Mouse (Mus musculus) cortical plate, adult 2 months (tissue): ENCODE measurements around the gene Zfp768. TPM values are rescaled to one million over a fixed set of nuclear protein-coding genes. Genes with fewer than 3 reads are reported as not detected.

Experiments used
- H3K27ac ChIP-seq: fragments of 200-500 bp; 2 replicates; pipeline ENCODE4 v1.5.1; 2012; ENCODE audit warnings: low read length, control low read depth, inconsistent platforms; ENCODE audit not compliant: insufficient read depth
- H3K4me1 ChIP-seq: fragments of 200-500 bp; 2 replicates; pipeline ENCODE4 v1.6.1; 2011; ENCODE audit warnings: low read length; ENCODE audit not compliant: control insufficient read depth, insufficient read depth
- H3K4me3 ChIP-seq: fragments of 200-500 bp; 2 replicates; pipeline ENCODE4 v1.5.1; 2011; ENCODE audit warnings: mild to moderate bottlenecking, low read length, control low read depth; ENCODE audit not compliant: insufficient read depth
- CTCF ChIP-seq: fragments of 200-500 bp; IDR thresholded peaks from 2 replicates; pipeline ENCODE4 v1.5.1; 2011; ENCODE audit warnings: mild to moderate bottlenecking, control low read depth, low read length; ENCODE audit not compliant: insufficient read depth; ENCODE audit errors: extremely low read depth
- POLR2A ChIP-seq: fragments of 200-500 bp; IDR thresholded peaks from 2 replicates; pipeline ENCODE4 v1.6.1; 2011; ENCODE audit warnings: mild to moderate bottlenecking, low read length, control low read depth; ENCODE audit not compliant: insufficient read depth; ENCODE audit errors: extremely low read depth
- polyA plus RNA-seq: library from polyadenylated mRNA; depleted of rRNA; stranded (reverse); fragments of >200 nt; gene quantifications from 2 replicates; pipeline ENCODE4 v1.2.3, GENCODE M21; 2012; rRNA removed

Gene Zfp768
- polyA plus RNA-seq, 1 experiment = 14.6 TPM

DNA sequence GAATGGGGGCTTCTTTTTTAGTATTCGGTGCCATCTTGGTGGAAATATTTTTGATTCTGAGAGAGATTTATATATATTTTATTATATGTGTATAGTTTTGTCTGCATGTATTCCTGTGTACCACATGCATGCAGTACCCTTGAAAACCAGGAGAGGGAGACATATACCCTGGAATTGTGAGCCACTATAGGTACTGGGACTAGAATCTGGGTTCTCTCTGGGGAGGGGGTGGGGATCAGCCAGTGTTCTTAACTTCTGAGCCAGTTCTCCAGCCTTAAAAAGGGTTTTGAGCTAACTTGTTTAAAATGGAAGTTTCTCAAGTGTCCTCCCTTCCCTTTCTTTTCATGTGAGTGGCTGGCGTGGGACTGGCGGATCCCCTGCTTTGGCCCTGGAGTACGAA lies 36.5 kb downstream of the Zfp768 start:
- no peak overlapping the region for H3K27ac ChIP-seq
- no peaks in the 10 kb centered on the region for H3K4me1 ChIP-seq
- TF ChIP-seq POLR2A (no peak), CTCF (peak; percentile 57)
- H3K4me3 ChIP-seq = no peak overlapping the region

DNA sequence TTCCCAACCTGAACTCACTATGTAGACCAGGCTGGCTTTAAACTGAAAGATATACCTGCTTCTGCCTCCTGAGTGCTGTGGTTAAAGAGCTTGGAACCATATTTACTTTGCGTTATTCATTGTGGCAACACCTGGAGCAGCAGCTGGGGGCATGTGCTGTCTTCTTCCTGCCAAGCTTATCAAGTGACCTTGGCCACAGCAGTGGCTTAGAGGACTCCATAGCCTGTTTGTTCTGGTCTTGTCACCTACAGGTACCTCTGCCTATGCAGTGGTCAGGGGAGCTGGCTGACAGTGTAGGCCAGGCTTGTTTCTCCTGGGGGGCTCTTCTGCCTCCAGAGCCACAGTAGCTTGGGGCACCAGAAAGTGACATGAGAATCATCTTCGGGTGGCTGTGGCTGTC lies 37.0 kb downstream of the Zfp768 start:
- no peak overlapping the region for H3K4me3 ChIP-seq
- TF ChIP-seq CTCF (no peak), POLR2A (no peak)
- H3K4me1 ChIP-seq = no peaks in the 10 kb centered on the region
- no peak overlapping the region for H3K27ac ChIP-seq

DNA sequence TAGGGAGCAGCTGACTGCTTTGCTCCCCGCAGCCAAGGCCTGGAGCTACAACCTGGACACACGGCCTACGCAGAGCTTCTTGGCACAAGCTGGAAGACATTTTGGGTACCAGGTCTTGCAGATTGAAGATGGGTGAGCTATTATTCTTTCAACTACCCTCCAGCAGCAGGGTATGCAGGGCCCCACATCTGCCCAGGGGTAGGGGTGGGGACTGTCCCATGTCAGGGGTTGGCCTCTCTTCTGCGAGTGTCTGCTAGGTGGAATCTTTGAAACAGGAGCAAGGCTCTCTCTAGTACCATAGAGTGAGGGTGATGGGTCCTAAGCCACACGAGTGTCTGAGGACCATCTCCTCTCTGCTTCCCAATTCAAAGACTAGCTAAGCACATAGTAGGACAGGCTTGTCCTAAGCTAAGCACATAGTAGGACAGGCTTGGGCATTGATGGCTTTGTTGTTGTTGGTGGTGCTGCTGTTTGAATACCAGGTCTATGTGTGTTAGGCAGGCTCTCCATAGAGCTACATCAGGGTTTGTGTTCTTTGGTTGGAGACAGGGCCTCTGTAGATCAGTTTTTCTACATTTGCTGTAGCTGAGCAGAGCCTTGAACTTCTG lies 47.7 kb downstream of the Zfp768 start:
- Histone ChIP-seq H3K4me3 (no peak overlapping the region), H3K4me1 (no peaks in the 10 kb centered on the region), H3K27ac (no peak overlapping the region)
- TF ChIP-seq POLR2A (no peak), CTCF (no peak)

DNA sequence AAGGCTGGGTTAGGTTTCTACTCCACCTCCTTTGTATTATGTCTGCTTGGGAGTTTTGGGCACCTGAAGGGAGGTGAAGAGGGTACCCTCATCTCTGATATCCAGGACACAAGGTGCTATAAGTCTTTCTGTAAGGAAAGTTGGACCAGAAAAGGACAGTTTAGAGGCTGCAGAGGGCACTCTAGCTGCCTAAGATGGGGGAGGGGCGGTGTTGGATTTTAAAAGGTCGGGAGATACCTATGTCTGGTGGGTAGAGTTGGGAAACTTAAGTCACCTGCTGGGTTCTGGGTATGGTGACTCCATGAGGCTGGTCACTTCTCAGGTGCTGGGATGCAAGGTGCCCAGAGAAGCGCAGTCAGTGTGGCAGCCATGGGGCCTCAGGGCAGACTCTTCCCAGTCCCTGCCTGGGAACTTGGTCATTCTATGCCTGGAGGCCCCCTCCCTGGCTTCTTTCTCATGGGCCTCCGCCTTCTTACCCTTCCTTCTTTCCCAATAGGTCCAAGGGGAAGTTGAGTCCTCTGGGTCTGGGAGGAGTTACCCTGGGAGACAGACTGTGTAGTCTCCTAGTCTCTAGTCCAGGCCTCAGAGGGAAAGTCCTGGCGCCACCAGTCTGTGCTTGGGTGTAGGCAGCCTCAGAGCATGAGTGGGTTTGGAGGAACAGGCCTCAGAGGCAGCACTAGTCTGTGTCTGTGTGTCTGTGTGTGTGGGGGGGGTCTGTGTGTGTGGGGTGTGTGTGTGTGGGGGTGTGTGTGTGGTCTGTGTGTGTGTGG lies 48.4 kb downstream of the Zfp768 start:
- Histone ChIP-seq H3K4me3 (no peak overlapping the region), H3K27ac (no peak overlapping the region), H3K4me1 (no peaks in the 10 kb centered on the region)
- TF ChIP-seq POLR2A (no peak), CTCF (no peak)

DNA sequence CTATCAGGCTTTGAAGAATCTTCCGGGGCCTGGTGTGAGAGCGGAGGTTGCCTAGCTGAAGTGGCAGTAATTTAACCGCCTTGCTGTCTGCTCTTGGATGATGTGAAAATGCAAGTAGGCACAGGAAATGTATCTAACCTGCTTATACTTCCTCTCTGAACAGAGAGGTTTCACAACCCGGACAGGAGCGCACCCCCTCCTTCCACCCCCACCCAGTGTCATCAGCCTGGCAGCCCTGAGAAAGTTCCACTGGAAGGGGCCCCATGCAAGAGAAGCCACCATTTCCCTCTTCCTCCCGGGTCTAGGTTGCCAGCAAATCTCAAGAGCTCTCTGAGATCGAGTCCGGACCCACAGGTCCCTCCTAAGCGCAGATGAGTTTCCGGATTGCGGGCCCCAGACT lies 49.3 kb downstream of the Zfp768 start, which contains the start of gene Itgal:
Itgal (plus strand) TSS at position 163 of the 400 bp plus-strand sequence.
- TF ChIP-seq CTCF = no peak
- TF ChIP-seq POLR2A = no peak
- Histone ChIP-seq H3K4me3 (no peak within 1 kb of the TSS), H3K4me1 (no peaks in the 10 kb centered on the region), H3K27ac (no peak within 1 kb of the TSS)

Other genes starting within 250 kb of the Zfp768 start
- gene Qprt, start 223.4 kb downstream of the Zfp768 start, polyA plus RNA-seq = 0.74 and 0.77 TPM in 2 replicates
- gene Spn, start 207.8 kb downstream of the Zfp768 start, polyA plus RNA-seq = 0.15 and 0.19 TPM in 2 replicates
- gene Cd2bp2, start 149.5 kb downstream of the Zfp768 start, polyA plus RNA-seq = 85.0 and 99.3 TPM in 2 replicates
- gene Tbc1d10b, start 137.1 kb downstream of the Zfp768 start, polyA plus RNA-seq = 70.4 and 76.0 TPM in 2 replicates
- 2.0 and 2.2 TPM in 2 replicates for gene Mylpf, start 136.7 kb downstream of the Zfp768 start, polyA plus RNA-seq
- gene Zfp553, start 112.5 kb downstream of the Zfp768 start, polyA plus RNA-seq = 13.5 and 15.5 TPM in 2 replicates
- gene Sept1, start 112.5 kb downstream of the Zfp768 start, polyA plus RNA-seq = 9.2 and 10.4 TPM in 2 replicates
- 109 and 110 TPM in 2 replicates for gene Zfp771, start 101.3 kb downstream of the Zfp768 start, polyA plus RNA-seq
- gene Dctpp1, start 84.9 kb downstream of the Zfp768 start, polyA plus RNA-seq = 33.0 and 37.4 TPM in 2 replicates
- gene Sephs2, start 71.5 kb downstream of the Zfp768 start, polyA plus RNA-seq = 26.2 and 27.5 TPM in 2 replicates
- 1.1 and 1.3 TPM in 2 replicates for gene Itgal, start 49.3 kb downstream of the Zfp768 start, polyA plus RNA-seq
- 5.2 and 5.5 TPM in 2 replicates for gene Zfp747, start 30.5 kb upstream of the Zfp768 start, polyA plus RNA-seq
- gene 9130019O22Rik, start 41.6 kb upstream of the Zfp768 start, polyA plus RNA-seq = 2.7 TPM in 2 replicates
- gene E430018J23Rik, start 48.0 kb upstream of the Zfp768 start, polyA plus RNA-seq = 5.4 and 8.3 TPM in 2 replicates
- 3.4 and 3.9 TPM in 2 replicates for gene Zfp764, start 61.2 kb upstream of the Zfp768 start, polyA plus RNA-seq
- gene Zfp688, start 76.5 kb upstream of the Zfp768 start, polyA plus RNA-seq = 19.2 and 19.3 TPM in 2 replicates
- gene Zfp689, start 103.6 kb upstream of the Zfp768 start, polyA plus RNA-seq = 5.3 and 5.8 TPM in 2 replicates
- gene Prr14, start 114.0 kb upstream of the Zfp768 start, polyA plus RNA-seq = 44.0 and 44.8 TPM in 2 replicates
- 26.6 and 27.1 TPM in 2 replicates for gene Fbrs, start 133.6 kb upstream of the Zfp768 start, polyA plus RNA-seq
- 24.7 and 26.4 TPM in 2 replicates for gene Srcap, start 166.4 kb upstream of the Zfp768 start, polyA plus RNA-seq
- 11.3 and 13.3 TPM in 2 replicates for gene Gm42715, start 174.0 kb upstream of the Zfp768 start, polyA plus RNA-seq
- not detected in 2 replicates for gene Tmem265, start 215.8 kb upstream of the Zfp768 start, polyA plus RNA-seq
- gene Phkg2, start 227.8 kb upstream of the Zfp768 start, polyA plus RNA-seq = 143 and 150 TPM in 2 replicates
- 22.0 and 22.3 TPM in 2 replicates for gene Ccdc189, start 243.0 kb upstream of the Zfp768 start, polyA plus RNA-seq
- gene Rnf40, start 243.2 kb upstream of the Zfp768 start, polyA plus RNA-seq = 48.0 and 51.1 TPM in 2 replicates